In the genomic region with DNA sequence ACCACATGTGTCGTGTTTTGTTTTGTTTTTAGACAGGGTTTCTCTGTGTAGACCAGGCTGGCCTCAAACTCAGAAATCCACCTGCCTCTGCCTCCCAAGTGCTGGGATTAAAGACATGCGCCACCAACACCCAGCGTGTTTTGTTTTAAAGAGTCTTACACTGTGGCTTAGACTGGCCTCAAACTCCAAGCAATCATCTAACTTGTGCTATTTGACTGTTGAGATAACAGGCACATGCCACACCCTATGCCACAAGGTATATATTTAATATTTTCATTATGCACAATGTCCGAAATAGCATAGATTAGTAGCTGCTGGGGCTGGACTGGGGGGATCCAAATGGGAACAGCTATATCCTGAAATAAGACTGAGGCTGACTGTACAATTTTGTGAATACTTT, we compare ENCODE assay signal across 20 mouse cellular contexts. TPM values are rescaled to one million over a fixed set of nuclear protein-coding genes. Genes with fewer than 3 reads are reported as not detected.
"Had no signal": no experiment of that assay in that cellular context is flagged by ENCODE, and none has a peak within 500 bp of the region (broad histone marks: within the 10 kb centered on the region; RNA-seq: fewer than 3 reads in every experiment).

No protein-coding gene starts in this region.

- H3K4me3 ChIP-seq: limb, embryonic 10.5 days; limb, embryonic 13.5 days; megakaryocyte, embryonic 14.5 days had no signal

- H3K9me3 ChIP-seq: limb, embryonic 10.5 days had no signal

- H3K27ac ChIP-seq: limb, embryonic 10.5 days; limb, embryonic 13.5 days; macrophage; stomach, postnatal 0 days had no signal

- ATAC-seq: intestine, embryonic 16.5 days; lung, postnatal 0 days had no signal

- H3K9ac ChIP-seq: limb, embryonic 13.5 days; lung, embryonic 14.5 days had no signal

- DNase-seq: kidney, adult 18-20 months; kidney, adult 9 months; kidney, postnatal 14 days; kidney, postnatal 4 days; lung, embryonic 14.5 days; midbrain, embryonic 14.5 days; right cerebral cortex, postnatal 14 days; right cerebral cortex, postnatal 4 days; thymus, postnatal 25 days had no signal

- H3K4me2 ChIP-seq: limb, embryonic 13.5 days; lung, embryonic 14.5 days; midbrain, embryonic 11.5 days had no signal

- H3K27me3 ChIP-seq: limb, embryonic 13.5 days; megakaryocyte, embryonic 14.5 days had no signal

- H3K4me1 ChIP-seq: limb, embryonic 10.5 days had no signal

RNA-seq across cellular contexts. Expression of a gene that starts 47.2 kb away (rescaled TPM):
- total RNA-seq: liver, adult 2 months had no signal
- polyA plus RNA-seq: intestine, embryonic 16.5 days; limb, embryonic 10.5 days; liver, adult 2 months; lung, embryonic 14.5 days; lung, postnatal 0 days; macrophage; midbrain, embryonic 11.5 days; stomach, embryonic 14.5 days; stomach, postnatal 0 days; thymus, postnatal 0 days had no signal
